Mouse (Mus musculus): ENCODE measurements at regions not wholly inside any gene's neighbourhood (a gene's known extent, or its start where the extent isn't known, plus 50 kb on each side); places are given as distances from the start of the nearest gene placed in this dataset.

DNA sequence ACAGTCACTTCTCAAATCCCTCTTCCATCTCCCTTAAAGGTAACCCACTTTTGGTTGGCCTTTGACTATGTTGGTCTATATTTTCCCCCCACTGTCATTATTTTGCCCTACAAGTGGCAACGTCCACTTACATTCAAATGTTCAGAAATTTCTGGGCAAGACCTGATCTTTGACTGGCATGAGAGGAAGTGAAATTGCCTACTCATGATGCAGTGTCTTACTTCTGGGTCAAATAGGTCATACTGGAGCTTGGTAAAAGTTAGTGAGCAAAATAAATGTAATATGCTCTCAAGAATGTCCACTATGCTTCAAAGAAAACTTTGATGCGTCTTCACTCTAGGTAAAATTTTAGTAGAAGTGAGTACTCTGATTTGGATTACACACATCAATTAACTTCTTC, 76.9 kb upstream of the Dcn start:
- TF ChIP-seq CTCF (IDR thresholded peaks at IDR 0.05; ENCODE audit: low read depth, low read length): no peak
- TF ChIP-seq POLR2A (IDR thresholded peaks at IDR 0.05; ENCODE audit: insufficient read depth, low read length): no peak
